Mouse (Mus musculus): ENCODE data around the gene Mrps11.
A peak's percentile ranks its signal among the peaks of the same experiment; 100 is the strongest.

Mrps11 gene

GRCm38 (mm10) chr7:78782639-78783581 is at the start of gene Mrps11, which contains the start of gene Mrpl46:
Mrps11 (plus strand) TSS chr7:78783119.
Mrpl46 (minus strand) TSS chr7:78783531.
- Histone ChIP-seq H3K36me3 (ENCODE audit: control insufficient read depth, insufficient read depth, low read length, poor library complexity, severe bottlenecking) (no peaks in the 10 kb centered on the region), H3K27me3 (ENCODE audit: control insufficient read depth, insufficient read depth, low read length, poor library complexity, severe bottlenecking) (no peaks in the 10 kb centered on the region)
- peak; percentile 89 for DNase-seq (ENCODE audit: low read depth, low spot score)

- DNase-seq (ENCODE audit: low read depth, low spot score), result no peak
- H3K36me3 ChIP-seq (ENCODE audit: control insufficient read depth, insufficient read depth, low read length, poor library complexity, severe bottlenecking), result no peaks in the 10 kb centered on the region
- H3K27me3 ChIP-seq (ENCODE audit: control insufficient read depth, insufficient read depth, low read length, poor library complexity, severe bottlenecking), result no peaks in the 10 kb centered on the region
Observed at GRCm38 (mm10) chr7:78737196-78737595, 45.7 kb upstream of the Mrps11 start.

GRCm38 (mm10) chr7:78737614-78738210 is 45.2 kb upstream of the Mrps11 start, which contains the start of gene Ntrk3:
Ntrk3 (minus strand) TSS chr7:78738012.
- Histone ChIP-seq H3K27me3 (ENCODE audit: control insufficient read depth, insufficient read depth, low read length, poor library complexity, severe bottlenecking) (no peaks in the 10 kb centered on the region), H3K36me3 (ENCODE audit: control insufficient read depth, insufficient read depth, low read length, poor library complexity, severe bottlenecking) (no peaks in the 10 kb centered on the region)
- DNase-seq (ENCODE audit: low read depth, low spot score), result no peak

GRCm38 (mm10) chr7:78739351-78740000 is 43.4 kb upstream of the Mrps11 start:
- DNase-seq (ENCODE audit: low read depth, low spot score), result no peak
- no peaks in the 10 kb centered on the region for H3K36me3 ChIP-seq (ENCODE audit: control insufficient read depth, insufficient read depth, low read length, poor library complexity, severe bottlenecking)

GRCm38 (mm10) chr7:78743731-78744385 is 39.1 kb upstream of the Mrps11 start:
- Histone ChIP-seq H3K27me3 (ENCODE audit: control insufficient read depth, insufficient read depth, low read length, poor library complexity, severe bottlenecking) (no peaks in the 10 kb centered on the region), H3K36me3 (ENCODE audit: control insufficient read depth, insufficient read depth, low read length, poor library complexity, severe bottlenecking) (no peaks in the 10 kb centered on the region)
- DNase-seq (ENCODE audit: low read depth, low spot score), result no peak

More at GRCm38 (mm10) chr7:78739351-78740000, 43.4 kb upstream of the Mrps11 start:
- H3K27me3 ChIP-seq (ENCODE audit: control insufficient read depth, insufficient read depth, low read length, poor library complexity, severe bottlenecking), result no peaks in the 10 kb centered on the region

GRCm38 (mm10) chr7:78752961-78753360 is 30.0 kb upstream of the Mrps11 start:
- no peak for DNase-seq (ENCODE audit: low read depth, low spot score)
- H3K36me3 ChIP-seq (ENCODE audit: control insufficient read depth, insufficient read depth, low read length, poor library complexity, severe bottlenecking), result no peaks in the 10 kb centered on the region
- no peaks in the 10 kb centered on the region for H3K27me3 ChIP-seq (ENCODE audit: control insufficient read depth, insufficient read depth, low read length, poor library complexity, severe bottlenecking)

- no peak for DNase-seq (ENCODE audit: low read depth, low spot score)
- no peaks in the 10 kb centered on the region for H3K27me3 ChIP-seq (ENCODE audit: control insufficient read depth, insufficient read depth, low read length, poor library complexity, severe bottlenecking)
- no peaks in the 10 kb centered on the region for H3K36me3 ChIP-seq (ENCODE audit: control insufficient read depth, insufficient read depth, low read length, poor library complexity, severe bottlenecking)
Observed at GRCm38 (mm10) chr7:78753752-78754457, 29.0 kb upstream of the Mrps11 start.

GRCm38 (mm10) chr7:78754458-78755000 is 28.4 kb upstream of the Mrps11 start:
- Histone ChIP-seq H3K27me3 (ENCODE audit: control insufficient read depth, insufficient read depth, low read length, poor library complexity, severe bottlenecking) (no peaks in the 10 kb centered on the region), H3K36me3 (ENCODE audit: control insufficient read depth, insufficient read depth, low read length, poor library complexity, severe bottlenecking) (no peaks in the 10 kb centered on the region)
- DNase-seq (ENCODE audit: low read depth, low spot score), result no peak

GRCm38 (mm10) chr7:78763801-78764200 is 19.1 kb upstream of the Mrps11 start:
- no peaks in the 10 kb centered on the region for H3K27me3 ChIP-seq (ENCODE audit: control insufficient read depth, insufficient read depth, low read length, poor library complexity, severe bottlenecking)
- DNase-seq (ENCODE audit: low read depth, low spot score), result no peak
- no peaks in the 10 kb centered on the region for H3K36me3 ChIP-seq (ENCODE audit: control insufficient read depth, insufficient read depth, low read length, poor library complexity, severe bottlenecking)

GRCm38 (mm10) chr7:78765215-78765631 is 17.7 kb upstream of the Mrps11 start:
- no peak for DNase-seq (ENCODE audit: low read depth, low spot score)
- no peaks in the 10 kb centered on the region for H3K36me3 ChIP-seq (ENCODE audit: control insufficient read depth, insufficient read depth, low read length, poor library complexity, severe bottlenecking)
- no peaks in the 10 kb centered on the region for H3K27me3 ChIP-seq (ENCODE audit: control insufficient read depth, insufficient read depth, low read length, poor library complexity, severe bottlenecking)

GRCm38 (mm10) chr7:78766019-78766683 is 16.8 kb upstream of the Mrps11 start:
- peak; percentile 81 for DNase-seq (ENCODE audit: low read depth, low spot score)
- no peaks in the 10 kb centered on the region for H3K36me3 ChIP-seq (ENCODE audit: control insufficient read depth, insufficient read depth, low read length, poor library complexity, severe bottlenecking)
- H3K27me3 ChIP-seq (ENCODE audit: control insufficient read depth, insufficient read depth, low read length, poor library complexity, severe bottlenecking), result no peaks in the 10 kb centered on the region

GRCm38 (mm10) chr7:78767929-78768531 is 14.9 kb upstream of the Mrps11 start:
- Histone ChIP-seq H3K27me3 (ENCODE audit: control insufficient read depth, insufficient read depth, low read length, poor library complexity, severe bottlenecking) (no peaks in the 10 kb centered on the region), H3K36me3 (ENCODE audit: control insufficient read depth, insufficient read depth, low read length, poor library complexity, severe bottlenecking) (no peaks in the 10 kb centered on the region)
- no peak for DNase-seq (ENCODE audit: low read depth, low spot score)

GRCm38 (mm10) chr7:78769075-78769652 is 13.8 kb upstream of the Mrps11 start:
- Histone ChIP-seq H3K27me3 (ENCODE audit: control insufficient read depth, insufficient read depth, low read length, poor library complexity, severe bottlenecking) (no peaks in the 10 kb centered on the region), H3K36me3 (ENCODE audit: control insufficient read depth, insufficient read depth, low read length, poor library complexity, severe bottlenecking) (no peaks in the 10 kb centered on the region)
- DNase-seq (ENCODE audit: low read depth, low spot score), result no peak

Measured in splenic B cell, adult 2 months (primary cell).